Mouse (Mus musculus): Measurements from ENCODE around the gene Slc35b1. TPM values are rescaled to one million over a fixed set of nuclear protein-coding genes. Genes with fewer than 3 reads are reported as not detected.

The Slc35b1 gene
- polyA plus RNA-seq, 1 experiment from 2014 or later, result 37.7 TPM

DNA sequence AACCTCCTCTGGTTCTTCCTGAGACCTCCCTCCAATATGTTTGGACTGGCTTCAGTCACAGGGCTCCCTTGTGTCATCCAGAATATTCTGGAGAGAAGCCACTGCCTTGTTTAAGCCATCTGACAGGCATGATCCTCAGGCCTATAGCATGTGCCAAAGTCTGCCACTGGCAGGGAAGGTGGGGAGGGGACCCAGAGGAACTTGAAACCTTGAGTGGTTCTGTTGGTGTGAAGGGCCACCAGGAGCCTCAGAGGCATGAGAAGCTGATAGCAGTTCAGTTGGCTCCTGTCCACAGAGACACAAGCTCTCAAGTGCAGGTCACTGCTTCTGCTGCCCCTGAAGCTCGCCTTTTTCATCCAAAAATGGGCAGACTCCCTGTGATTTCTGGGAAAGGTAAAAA is 12.1 kb downstream of the Slc35b1 start:
- H3K27ac ChIP-seq (ENCODE audit: low read length), result no peak overlapping the region
- no peaks in the 10 kb centered on the region for H3K9me3 ChIP-seq (replicated peaks; ENCODE audit: control insufficient read depth, low read length)
- H3K27me3 ChIP-seq (ENCODE audit: control insufficient read depth, insufficient read depth, low read depth, low read length), result peaks cover 17% of the 10 kb centered on the region
- no peak overlapping the region for H3K4me2 ChIP-seq (ENCODE audit: low read depth, low read length)
- 50% methylated on average over 1 of the region's 1 CpGs for WGBS (ENCODE audit: insufficient replicate concordance)
- H3K9ac ChIP-seq (ENCODE audit: low read depth, low read length), result no peak overlapping the region
- no peak overlapping the region for H3K4me3 ChIP-seq (ENCODE audit: low read depth, low read length)
- no peaks in the 10 kb centered on the region for H3K4me1 ChIP-seq (ENCODE audit: control insufficient read depth, low read depth, low read length)
- ATAC-seq (ENCODE audit: low read depth), result no peak
- no peaks in the 10 kb centered on the region for H3K36me3 ChIP-seq (ENCODE audit: control insufficient read depth, insufficient read depth)

DNA sequence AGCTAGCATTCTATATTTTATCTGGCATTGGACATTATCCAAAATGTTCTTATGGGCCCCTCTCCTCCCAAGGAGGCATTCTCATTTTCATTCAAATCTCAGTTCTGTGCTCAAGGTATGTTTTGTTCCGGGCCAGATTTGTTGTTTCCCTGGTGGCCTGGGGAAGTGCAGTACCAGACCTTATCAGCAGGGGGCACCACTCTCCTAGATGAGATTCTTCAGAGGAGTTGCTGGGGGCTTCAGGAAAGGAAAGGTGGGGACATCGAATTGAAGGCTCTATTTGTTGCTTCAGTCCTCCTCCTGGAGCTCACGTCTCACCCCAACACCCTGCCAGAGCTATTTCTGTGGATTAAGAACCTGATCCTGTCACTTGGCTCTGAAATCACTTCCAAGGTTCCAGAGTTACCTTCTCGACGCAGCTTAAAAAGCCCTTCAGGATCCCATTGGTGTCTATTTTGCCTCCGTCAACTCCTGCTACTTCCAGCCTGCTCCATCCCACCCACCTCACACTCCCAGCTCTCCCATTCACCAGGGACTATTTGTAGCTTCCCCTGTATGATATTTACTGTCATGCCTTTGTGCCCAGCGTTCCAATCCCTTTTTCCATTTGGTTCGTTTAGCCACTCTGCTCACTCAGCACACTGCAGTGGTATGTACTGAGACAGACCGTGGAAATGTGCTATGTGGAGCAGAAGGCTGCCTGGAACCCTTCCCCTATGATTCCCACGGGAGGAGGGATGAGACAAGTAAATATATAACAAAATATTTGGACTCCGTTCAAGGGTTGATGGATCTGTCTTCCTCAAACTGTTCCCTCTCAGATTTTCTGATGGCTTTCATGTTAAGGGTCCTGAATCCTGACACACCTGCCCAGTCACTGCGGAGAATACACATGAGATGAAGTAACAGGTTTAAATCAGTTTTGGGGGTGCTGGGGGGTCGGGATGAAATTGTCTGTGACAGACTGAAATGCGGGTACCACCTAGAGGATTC is 13.6 kb downstream of the Slc35b1 start:
- H3K4me1 ChIP-seq (ENCODE audit: control insufficient read depth, low read depth, low read length), result no peaks in the 10 kb centered on the region
- WGBS (ENCODE audit: insufficient replicate concordance), result 44% methylated on average over 14 of the region's 14 CpGs
- H3K27me3 ChIP-seq (ENCODE audit: control insufficient read depth, insufficient read depth, low read depth, low read length), result peaks cover 20% of the 10 kb centered on the region
- no peak overlapping the region for H3K27ac ChIP-seq (ENCODE audit: low read length)
- H3K9ac ChIP-seq (ENCODE audit: low read depth, low read length), result no peak overlapping the region
- H3K9me3 ChIP-seq (replicated peaks; ENCODE audit: control insufficient read depth, low read length), result no peaks in the 10 kb centered on the region
- no peak overlapping the region for H3K4me2 ChIP-seq (ENCODE audit: low read depth, low read length)
- H3K4me3 ChIP-seq (ENCODE audit: low read depth, low read length), result no peak overlapping the region
- no peaks in the 10 kb centered on the region for H3K36me3 ChIP-seq (ENCODE audit: control insufficient read depth, insufficient read depth)
- no peak for ATAC-seq (ENCODE audit: low read depth)

DNA sequence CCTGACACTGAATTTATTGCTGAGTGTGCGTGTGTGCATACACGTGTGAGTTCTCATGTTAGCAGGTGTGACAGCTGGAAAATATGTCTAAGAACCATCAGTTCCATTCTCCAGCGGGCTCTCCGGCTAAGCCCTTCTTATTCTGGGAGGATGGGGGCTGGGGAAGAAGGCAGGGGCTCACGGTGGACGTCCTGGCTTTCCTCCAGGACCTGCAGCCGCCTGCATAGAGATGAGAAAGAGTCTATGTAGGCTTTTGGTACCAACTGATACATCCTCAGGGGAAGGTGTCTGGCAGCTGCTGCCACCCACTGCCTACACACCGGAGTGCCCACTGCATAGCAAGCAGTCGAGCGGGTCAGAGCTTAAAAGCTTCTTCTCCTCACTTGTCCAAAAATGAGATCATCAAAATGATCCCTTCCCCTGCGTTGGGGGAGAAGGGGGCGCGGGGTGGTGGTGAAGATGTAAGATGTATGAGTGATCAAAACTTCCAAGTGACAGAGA is 15.1 kb downstream of the Slc35b1 start:
- 65% methylated on average over 13 of the region's 13 CpGs for WGBS (ENCODE audit: insufficient replicate concordance)
- Histone ChIP-seq H3K36me3 (ENCODE audit: control insufficient read depth, insufficient read depth) (no peaks in the 10 kb centered on the region), H3K4me2 (ENCODE audit: low read depth, low read length) (no peak overlapping the region), H3K27me3 (ENCODE audit: control insufficient read depth, insufficient read depth, low read depth, low read length) (peaks cover 20% of the 10 kb centered on the region), H3K27ac (ENCODE audit: low read length) (no peak overlapping the region), H3K4me1 (ENCODE audit: control insufficient read depth, low read depth, low read length) (no peaks in the 10 kb centered on the region), H3K4me3 (ENCODE audit: low read depth, low read length) (no peak overlapping the region), H3K9ac (ENCODE audit: low read depth, low read length) (no peak overlapping the region), H3K9me3 (replicated peaks; ENCODE audit: control insufficient read depth, low read length) (no peaks in the 10 kb centered on the region)
- no peak for ATAC-seq (ENCODE audit: low read depth)

DNA sequence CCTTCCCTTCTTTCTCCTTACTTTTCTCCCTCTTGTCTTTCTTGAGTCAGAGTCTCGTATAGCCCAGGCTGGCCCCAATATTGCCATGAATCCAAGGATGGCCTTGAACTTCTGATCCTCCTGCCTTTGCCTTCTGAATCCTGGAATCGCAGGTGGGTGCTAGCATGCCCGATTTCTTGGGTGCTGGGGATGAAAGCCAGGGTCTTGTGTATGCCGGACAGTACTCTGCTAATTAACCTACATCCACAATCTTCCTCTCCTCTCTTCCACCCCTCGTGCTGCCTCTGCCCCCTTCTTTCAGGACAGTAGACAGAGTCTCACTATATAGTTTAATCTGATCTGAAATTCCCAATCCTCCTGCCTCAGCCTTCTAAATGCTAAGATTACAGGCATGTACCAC is 17.1 kb downstream of the Slc35b1 start:
- no peak overlapping the region for H3K4me2 ChIP-seq (ENCODE audit: low read depth, low read length)
- ATAC-seq (ENCODE audit: low read depth), result no peak
- WGBS (ENCODE audit: insufficient replicate concordance), result 65% methylated on average over 5 of the region's 5 CpGs
- H3K4me1 ChIP-seq (ENCODE audit: control insufficient read depth, low read depth, low read length), result no peaks in the 10 kb centered on the region
- no peaks in the 10 kb centered on the region for H3K36me3 ChIP-seq (ENCODE audit: control insufficient read depth, insufficient read depth)
- no peak overlapping the region for H3K9ac ChIP-seq (ENCODE audit: low read depth, low read length)
- peaks cover 20% of the 10 kb centered on the region for H3K27me3 ChIP-seq (ENCODE audit: control insufficient read depth, insufficient read depth, low read depth, low read length)
- no peak overlapping the region for H3K4me3 ChIP-seq (ENCODE audit: low read depth, low read length)
- no peaks in the 10 kb centered on the region for H3K9me3 ChIP-seq (replicated peaks; ENCODE audit: control insufficient read depth, low read length)
- no peak overlapping the region for H3K27ac ChIP-seq (ENCODE audit: low read length)

DNA sequence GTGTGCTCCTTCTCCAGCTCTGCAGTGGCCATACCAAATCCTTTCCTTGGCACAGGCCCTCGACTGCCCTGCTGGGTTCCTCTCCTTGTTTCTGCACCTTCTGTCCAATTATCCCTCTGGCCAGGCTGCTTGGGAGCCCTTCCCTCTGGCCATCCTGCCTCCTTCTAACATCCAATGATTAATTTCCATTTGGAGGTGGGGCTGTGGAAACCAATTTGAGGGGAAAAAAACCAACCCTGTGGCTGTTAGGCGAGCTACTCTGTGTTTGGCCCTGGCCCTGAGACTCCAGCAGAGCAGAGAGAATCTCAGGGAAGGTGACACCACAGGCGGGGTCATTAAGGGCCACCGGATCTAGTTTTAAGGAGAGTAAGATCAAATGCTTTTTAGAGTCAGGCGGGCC is 17.7 kb downstream of the Slc35b1 start:
- Histone ChIP-seq H3K9me3 (replicated peaks; ENCODE audit: control insufficient read depth, low read length) (no peaks in the 10 kb centered on the region), H3K4me1 (ENCODE audit: control insufficient read depth, low read depth, low read length) (no peaks in the 10 kb centered on the region), H3K27me3 (ENCODE audit: control insufficient read depth, insufficient read depth, low read depth, low read length) (peaks cover 20% of the 10 kb centered on the region), H3K4me3 (ENCODE audit: low read depth, low read length) (no peak overlapping the region), H3K9ac (ENCODE audit: low read depth, low read length) (no peak overlapping the region), H3K36me3 (ENCODE audit: control insufficient read depth, insufficient read depth) (no peaks in the 10 kb centered on the region), H3K4me2 (ENCODE audit: low read depth, low read length) (no peak overlapping the region), H3K27ac (ENCODE audit: low read length) (no peak overlapping the region)
- no peak for ATAC-seq (ENCODE audit: low read depth)
- WGBS (ENCODE audit: insufficient replicate concordance), result 38% methylated on average over 5 of the region's 5 CpGs

DNA sequence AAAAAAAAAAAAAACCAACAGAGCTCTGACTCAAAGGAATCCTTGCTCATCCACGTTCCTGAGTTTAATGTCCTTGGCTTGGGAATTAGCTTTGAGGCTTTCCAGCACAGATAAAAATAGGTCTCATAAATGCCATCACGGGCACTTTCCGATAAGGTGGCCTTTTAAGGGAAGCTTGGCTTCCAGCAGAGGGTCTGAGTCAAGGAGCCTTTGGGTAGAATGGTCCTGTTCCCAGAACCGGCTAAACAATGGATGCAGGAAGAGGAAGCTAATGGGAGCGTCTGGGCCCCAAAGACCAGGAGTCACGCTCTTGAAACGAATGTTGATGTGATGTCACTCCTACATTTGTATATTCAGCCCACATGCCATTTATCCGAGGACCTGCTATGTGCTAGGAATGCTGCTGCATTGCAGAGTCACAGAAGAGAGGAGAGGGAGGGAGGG is 18.2 kb downstream of the Slc35b1 start:
- H3K4me1 ChIP-seq (ENCODE audit: control insufficient read depth, low read depth, low read length), result no peaks in the 10 kb centered on the region
- H3K4me2 ChIP-seq (ENCODE audit: low read depth, low read length), result no peak overlapping the region
- H3K27ac ChIP-seq (ENCODE audit: low read length), result no peak overlapping the region
- no peaks in the 10 kb centered on the region for H3K36me3 ChIP-seq (ENCODE audit: control insufficient read depth, insufficient read depth)
- WGBS (ENCODE audit: insufficient replicate concordance), result 30% methylated on average over 8 of the region's 8 CpGs
- no peak for ATAC-seq (ENCODE audit: low read depth)
- no peaks in the 10 kb centered on the region for H3K9me3 ChIP-seq (replicated peaks; ENCODE audit: control insufficient read depth, low read length)
- no peak overlapping the region for H3K4me3 ChIP-seq (ENCODE audit: low read depth, low read length)
- no peak overlapping the region for H3K9ac ChIP-seq (ENCODE audit: low read depth, low read length)
- H3K27me3 ChIP-seq (ENCODE audit: control insufficient read depth, insufficient read depth, low read depth, low read length), result peaks cover 20% of the 10 kb centered on the region

DNA sequence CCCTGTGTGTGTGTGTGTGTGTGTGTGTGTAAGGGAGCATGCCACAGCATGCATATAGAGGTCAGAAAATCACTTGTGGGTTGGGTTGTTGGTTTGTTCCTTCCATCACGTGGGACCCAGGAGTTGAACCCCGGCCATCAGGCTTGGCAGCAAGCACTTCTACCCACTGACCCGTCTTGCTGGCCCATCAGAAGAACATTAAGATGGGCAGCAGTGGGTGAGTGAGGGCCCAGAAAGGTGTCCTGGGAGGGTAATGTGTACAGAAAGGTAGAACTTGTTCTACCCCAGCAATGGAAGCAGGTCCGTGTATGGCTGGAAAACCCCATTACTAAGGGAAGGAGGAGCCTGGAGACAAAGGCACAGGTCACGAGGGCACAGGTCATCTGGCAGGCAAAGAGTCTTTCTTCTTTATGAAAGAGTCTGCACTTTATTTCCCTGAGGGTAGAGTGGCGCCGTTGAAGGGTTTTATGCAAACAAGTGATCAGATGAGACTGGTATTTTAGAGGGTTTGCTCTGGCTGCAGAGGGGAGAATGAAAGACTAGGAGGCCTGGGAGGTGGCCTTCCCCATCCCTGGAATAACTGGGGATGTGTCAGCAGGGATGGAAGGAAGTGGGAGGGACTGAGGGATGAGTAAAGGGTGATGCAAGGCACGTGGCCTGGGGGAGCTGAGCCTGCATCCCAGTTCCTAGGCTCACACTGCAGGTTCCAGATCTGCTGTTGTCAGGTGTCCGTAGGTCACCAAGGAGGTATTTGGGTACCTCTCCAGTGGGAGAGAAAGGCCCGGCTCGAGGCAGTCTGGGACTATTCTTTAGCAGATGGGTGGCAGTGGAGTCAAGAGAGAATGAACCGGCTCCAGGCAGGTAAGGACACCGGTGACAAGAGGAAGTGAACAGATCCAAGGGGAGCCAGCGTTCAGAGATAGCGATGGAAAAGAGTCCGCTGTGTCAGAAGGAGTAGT is 19.2 kb downstream of the Slc35b1 start:
- H3K9ac ChIP-seq (ENCODE audit: low read depth, low read length), result no peak overlapping the region
- H3K4me3 ChIP-seq (ENCODE audit: low read depth, low read length), result no peak overlapping the region
- no peak overlapping the region for H3K4me2 ChIP-seq (ENCODE audit: low read depth, low read length)
- ATAC-seq (ENCODE audit: low read depth), result no peak
- no peaks in the 10 kb centered on the region for H3K4me1 ChIP-seq (ENCODE audit: control insufficient read depth, low read depth, low read length)
- peaks cover 20% of the 10 kb centered on the region for H3K27me3 ChIP-seq (ENCODE audit: control insufficient read depth, insufficient read depth, low read depth, low read length)
- no peaks in the 10 kb centered on the region for H3K9me3 ChIP-seq (replicated peaks; ENCODE audit: control insufficient read depth, low read length)
- no peak overlapping the region for H3K27ac ChIP-seq (ENCODE audit: low read length)
- WGBS (ENCODE audit: insufficient replicate concordance), result 57% methylated on average over 16 of the region's 16 CpGs
- H3K36me3 ChIP-seq (ENCODE audit: control insufficient read depth, insufficient read depth), result no peaks in the 10 kb centered on the region

DNA sequence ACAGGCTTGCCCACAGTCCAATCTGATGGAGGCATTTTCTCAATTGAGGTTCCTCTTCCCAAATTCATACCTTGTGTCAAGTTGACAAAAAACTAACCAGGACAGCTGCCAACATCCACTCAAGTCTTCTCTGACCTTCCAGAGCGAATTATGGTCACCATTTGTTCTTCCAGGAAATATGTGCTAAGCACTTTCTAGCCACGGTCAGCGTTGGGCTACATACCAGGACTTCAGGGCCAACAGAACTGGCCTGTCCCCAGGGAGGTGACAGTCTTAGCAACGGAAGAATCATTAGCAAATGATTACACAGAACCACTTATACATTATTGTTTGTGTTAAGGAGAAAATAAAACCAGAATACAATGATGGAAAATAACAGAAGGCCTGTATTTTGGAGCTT is 21.3 kb downstream of the Slc35b1 start:
- no peak overlapping the region for H3K4me3 ChIP-seq (ENCODE audit: low read depth, low read length)
- H3K9ac ChIP-seq (ENCODE audit: low read depth, low read length), result no peak overlapping the region
- no peak for ATAC-seq (ENCODE audit: low read depth)
- H3K9me3 ChIP-seq (replicated peaks; ENCODE audit: control insufficient read depth, low read length), result no peaks in the 10 kb centered on the region
- WGBS (ENCODE audit: insufficient replicate concordance), result 54% methylated on average over 4 of the region's 4 CpGs
- no peak overlapping the region for H3K4me2 ChIP-seq (ENCODE audit: low read depth, low read length)
- no peak overlapping the region for H3K27ac ChIP-seq (ENCODE audit: low read length)
- no peaks in the 10 kb centered on the region for H3K4me1 ChIP-seq (ENCODE audit: control insufficient read depth, low read depth, low read length)
- no peaks in the 10 kb centered on the region for H3K36me3 ChIP-seq (ENCODE audit: control insufficient read depth, insufficient read depth)
- peaks cover 7% of the 10 kb centered on the region for H3K27me3 ChIP-seq (ENCODE audit: control insufficient read depth, insufficient read depth, low read depth, low read length)

Data from liver, embryonic 16.5 days (tissue).